Mouse (Mus musculus): ENCODE measurements around the gene Gm11172. TPM values are rescaled to one million over a fixed set of nuclear protein-coding genes. Genes with fewer than 3 reads are reported as not detected.

The Gm11172 gene
- total and polyA plus RNA-seq, 3 experiments, result not detected

GRCm38 (mm10) chr16:10781862-10782371 is 30.8 kb upstream of the Gm11172 start:
- Histone ChIP-seq H3K4me1 (ENCODE audit: control insufficient read depth in 1 of 2, insufficient read depth in 2 of 2) (peaks cover 22 to 60% of the 10 kb centered on the region in 2 experiments), H3K36me3 (replicated peaks in 1 of 2; ENCODE audit: control insufficient read depth in 1 of 2, insufficient read depth in 1 of 2, low read length in 1 of 2) (peaks cover 0 to 26% of the 10 kb centered on the region in 2 experiments), H3K27ac (ENCODE audit: insufficient read depth, low read depth) (peak overlapping the region; percentile 97), H3K9me3 (replicated peaks; ENCODE audit: low read length) (no peaks in the 10 kb centered on the region), H3K4me3 (replicated peaks in 1 of 3; ENCODE audit: low read depth in 2 of 3, low read length in 2 of 3, poor library complexity in 1 of 3) (peak overlapping the region; percentile 84 to 99 (median 96)), H3K27me3 (replicated peaks) (no peaks in the 10 kb centered on the region), H3K79me2 (replicated peaks; ENCODE audit: control insufficient read depth, extremely low read depth, insufficient read depth, poor library complexity, severe bottlenecking) (peaks cover 16% of the 10 kb centered on the region), H3K4me2 (ENCODE audit: insufficient read depth, low read depth, poor library complexity, severe bottlenecking) (peak overlapping the region; percentile 52), H3K9ac (ENCODE audit: insufficient read depth, low read depth) (peak overlapping the region; percentile 89)
- TF ChIP-seq MAX (IDR thresholded peaks at IDR 0.05; ENCODE audit: low read length) (no peak; the same call in none of the 2 replicates), ZNF384 (IDR thresholded peaks at IDR 0.05; ENCODE audit: low read depth, low read length) (peak; percentile 97), RCOR1 (conservative IDR thresholded peaks at IDR 0.05; ENCODE audit: low read depth, low read length) (peak; percentile 90), TCF12 (IDR thresholded peaks at IDR 0.05; ENCODE audit: low read depth, low read length) (peak; percentile 94), PAX5 (IDR thresholded peaks at IDR 0.05; ENCODE audit: low read length) (no peak), CHD2 (IDR thresholded peaks at IDR 0.05; ENCODE audit: low read length) (peak; percentile 27; the same call in 1 of the 2 replicates), POLR2AphosphoS2 (IDR thresholded peaks at IDR 0.05; ENCODE audit: low read depth, low read length) (no peak; the same call in none of the 2 replicates), ZC3H11A (IDR thresholded peaks at IDR 0.05; ENCODE audit: low read depth, low read length) (no peak), ZMIZ1 (IDR thresholded peaks at IDR 0.05; ENCODE audit: low read depth, low read length) (no peak; the same call in 1 of the 2 replicates), IRF4 (IDR thresholded peaks at IDR 0.05; ENCODE audit: low read depth, low read length) (peak; percentile 65), POLR2A (IDR thresholded peaks at IDR 0.05; ENCODE audit: low read depth, low read length) (peak; percentile 52), ZKSCAN1 (IDR thresholded peaks at IDR 0.05; ENCODE audit: borderline replicate concordance, low read depth, low read length) (no peak; the same call in 1 of the 2 replicates), EP300 (IDR thresholded peaks at IDR 0.05; ENCODE audit: low read length) (peak; percentile 78), ELF1 (IDR thresholded peaks at IDR 0.05; ENCODE audit: low read depth, low read length) (no peak), RAD21 (IDR thresholded peaks at IDR 0.05; ENCODE audit: low read depth, low read length) (no peak; the same call in none of the 2 replicates), MAZ (IDR thresholded peaks at IDR 0.05; ENCODE audit: low read depth, low read length) (peak; percentile 94), USF1 (IDR thresholded peaks at IDR 0.05; ENCODE audit: low read depth, low read length) (no peak), KAT2A (IDR thresholded peaks at IDR 0.05; ENCODE audit: insufficient replicate concordance, low read length) (0 out of 2 replicates have a peak, but pooled peaks have one; percentile 54), SIN3A (IDR thresholded peaks at IDR 0.05; ENCODE audit: low read length) (peak; percentile 92), CHD1 (IDR thresholded peaks at IDR 0.05; ENCODE audit: low read depth, low read length) (peak; percentile 87), GABPA (IDR thresholded peaks at IDR 0.05; ENCODE audit: insufficient replicate concordance, low read depth, low read length) (no peak), NRF1 (IDR thresholded peaks at IDR 0.05; ENCODE audit: low read depth, low read length) (0 out of 2 replicates have a peak, but pooled peaks have one; percentile 28), MAFK (IDR thresholded peaks at IDR 0.05; ENCODE audit: insufficient replicate concordance, low read length) (peak; percentile 88), MYC (IDR thresholded peaks at IDR 0.05; ENCODE audit: low read depth, low read length) (peak; percentile 37; the same call in 1 of the 2 replicates), JUND (conservative IDR thresholded peaks at IDR 0.05; ENCODE audit: low read depth, low read length) (peak; percentile 65; the same call in 1 of the 2 replicates), USF2 (conservative IDR thresholded peaks at IDR 0.05; ENCODE audit: low read depth, low read length) (no peak), BHLHE40 (IDR thresholded peaks at IDR 0.05; ENCODE audit: low read depth, low read length) (peak; percentile 90), E2F4 (IDR thresholded peaks at IDR 0.05; ENCODE audit: insufficient replicate concordance, low read depth, low read length) (peak; percentile 37; the same call in 1 of the 2 replicates), CTCF (conservative IDR thresholded peaks at IDR 0.05 in 1 of 2, IDR thresholded peaks at IDR 0.05 in 1 of 2; ENCODE audit: low read depth in 2 of 2, low read length in 2 of 2) (no peak), ETS1 (conservative IDR thresholded peaks at IDR 0.05; ENCODE audit: low read depth, low read length) (peak; percentile 97), SMC3 (IDR thresholded peaks at IDR 0.05; ENCODE audit: low read depth, low read length) (peak; percentile 19), TBP (conservative IDR thresholded peaks at IDR 0.05; ENCODE audit: low read depth, low read length) (0 out of 2 replicates have a peak, but pooled peaks have one; percentile 27), JUN (IDR thresholded peaks at IDR 0.05; ENCODE audit: insufficient read depth, low read depth, low read length) (peak; percentile 69; the same call in 1 of the 2 replicates), UBTF (IDR thresholded peaks at IDR 0.05; ENCODE audit: low read depth, low read length) (peak; percentile 84; the same call in 1 of the 2 replicates), HCFC1 (IDR thresholded peaks at IDR 0.05; ENCODE audit: low read depth, low read length) (peak; percentile 35; the same call in 1 of the 2 replicates), NELFE (IDR thresholded peaks at IDR 0.05; ENCODE audit: low read depth, low read length) (peak; percentile 24; the same call in 1 of the 2 replicates), MXI1 (IDR thresholded peaks at IDR 0.05; ENCODE audit: low read depth, low read length) (no peak; the same call in 1 of the 2 replicates), MEF2A (IDR thresholded peaks at IDR 0.05; ENCODE audit: borderline replicate concordance, low read depth, low read length) (peak; percentile 91)
- in situ Hi-C loops (cut with MboI; ENCODE audit: low pct_ligation_motif_present, low pct_unique_long_range_greater_than_20kb, low sequenced_read_pairs) (loop anchor here (5.0 kb wide), 1 partner anchor 35 kb away; no protein-coding TSS in a partner anchor), dilution Hi-C loops (cut with MboI; ENCODE audit: extremely low pct_ligation_motif_present, extremely low pct_unique_long_range_greater_than_20kb, low sequenced_read_pairs) (no loop called here)
- DNase-seq (ENCODE audit: extremely low read depth), result peak; percentile 95

Data from CH12.LX (cell line).